Mouse (Mus musculus): Measurements from ENCODE around the gene Bicral. TPM values are rescaled to one million over a fixed set of nuclear protein-coding genes. Genes with fewer than 3 reads are reported as not detected.
"Not testable (repeated sequence)": the region's sequence is repeated elsewhere in the genome, so short reads cannot be mapped to it uniquely, and the experiment has no call there.

Gene Bicral
- polyA plus RNA-seq, 1 experiment from 2014 or later = 1.8 TPM

DNA sequence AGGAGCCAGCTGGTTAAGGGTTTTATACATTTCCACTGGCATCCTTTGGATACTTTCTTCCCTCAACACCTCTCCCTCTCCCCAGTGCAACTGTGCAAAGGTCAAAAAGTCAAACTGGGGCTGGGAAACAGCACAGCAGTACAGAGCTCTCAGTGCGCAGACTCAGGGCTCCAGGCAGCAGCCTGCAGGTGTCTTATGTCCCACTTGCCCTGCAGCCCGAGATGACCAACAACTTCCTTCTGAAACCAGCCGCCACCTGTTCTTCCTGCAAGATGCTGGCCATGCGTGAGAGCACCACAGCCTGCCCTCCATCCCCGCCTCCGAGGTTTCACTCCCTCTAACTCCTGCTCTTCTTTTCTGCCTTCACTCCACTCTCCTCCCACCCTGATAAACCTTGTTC lies 5.6 kb downstream of the Bicral start:
- no peak overlapping the region for H3K9ac ChIP-seq (replicated peaks)
- peak; percentile 51 for DNase-seq

DNA sequence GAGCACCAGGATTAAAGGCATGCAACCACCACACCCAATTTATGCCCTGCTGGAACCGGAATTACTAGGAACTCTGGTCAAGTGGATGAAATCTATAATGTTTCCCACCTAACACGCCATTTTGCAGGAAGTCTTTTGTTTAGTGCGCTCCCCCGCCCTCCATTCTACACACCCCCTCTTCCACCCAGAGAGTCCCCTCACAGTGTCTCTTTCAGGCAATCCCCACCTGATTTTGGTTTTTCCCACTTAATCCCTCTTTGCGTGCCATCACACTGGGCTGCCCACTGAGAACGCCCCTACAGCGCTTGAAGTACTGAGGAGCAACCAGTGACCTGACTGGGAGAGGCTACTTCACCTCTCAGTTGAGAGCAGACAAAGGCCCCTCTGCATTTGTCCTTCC lies 11.1 kb downstream of the Bicral start:
- TF ChIP-seq CTCF (IDR thresholded peaks at IDR 0.05; ENCODE audit: low read depth) (no peak), EP300 (IDR thresholded peaks at IDR 0.05; ENCODE audit: low read depth) (no peak)
- DNase-seq = no peak
- Histone ChIP-seq H3K4me3 (ENCODE audit: low read depth, low read length) (no peak overlapping the region), H3K36me3 (replicated peaks; ENCODE audit: insufficient read depth, low read length) (no peaks in the 10 kb centered on the region), H3K4me2 (ENCODE audit: low read depth, low read length) (no peak overlapping the region), H3K27me3 (ENCODE audit: insufficient read depth, low read length) (no peaks in the 10 kb centered on the region), H3K9ac (replicated peaks) (no peak overlapping the region), H3K27ac (ENCODE audit: low read depth) (no peak overlapping the region), H3K4me1 (ENCODE audit: insufficient read depth) (0 out of 2 replicates have a peak, but pooled peaks cover 5% of the 10 kb centered on the region), H3K9me3 (ENCODE audit: low read length) (no peaks in the 10 kb centered on the region)
- 93% methylated on average over 7 of the region's 7 CpGs for WGBS (ENCODE audit: insufficient replicate concordance)
- ATAC-seq = no peak

More for the DNA sequence above, 5.6 kb downstream of the Bicral start:
- no peak overlapping the region for H3K4me3 ChIP-seq (ENCODE audit: low read depth, low read length)
- TF ChIP-seq EP300 (IDR thresholded peaks at IDR 0.05; ENCODE audit: low read depth) (no peak), CTCF (IDR thresholded peaks at IDR 0.05; ENCODE audit: low read depth) (no peak)
- no peak for ATAC-seq
- WGBS (ENCODE audit: insufficient replicate concordance) = 42% methylated on average over 6 of the region's 6 CpGs
- no peaks in the 10 kb centered on the region for H3K27me3 ChIP-seq (ENCODE audit: insufficient read depth, low read length)
- H3K27ac ChIP-seq (ENCODE audit: low read depth) = 0 out of 2 replicates have a peak overlapping the region, but pooled peaks have one; percentile 8
- peaks cover 29% of the 10 kb centered on the region for H3K4me1 ChIP-seq (ENCODE audit: insufficient read depth)
- no peak overlapping the region for H3K4me2 ChIP-seq (ENCODE audit: low read depth, low read length)
- no peaks in the 10 kb centered on the region for H3K36me3 ChIP-seq (replicated peaks; ENCODE audit: insufficient read depth, low read length)
- H3K9me3 ChIP-seq (ENCODE audit: low read length) = no peaks in the 10 kb centered on the region

DNA sequence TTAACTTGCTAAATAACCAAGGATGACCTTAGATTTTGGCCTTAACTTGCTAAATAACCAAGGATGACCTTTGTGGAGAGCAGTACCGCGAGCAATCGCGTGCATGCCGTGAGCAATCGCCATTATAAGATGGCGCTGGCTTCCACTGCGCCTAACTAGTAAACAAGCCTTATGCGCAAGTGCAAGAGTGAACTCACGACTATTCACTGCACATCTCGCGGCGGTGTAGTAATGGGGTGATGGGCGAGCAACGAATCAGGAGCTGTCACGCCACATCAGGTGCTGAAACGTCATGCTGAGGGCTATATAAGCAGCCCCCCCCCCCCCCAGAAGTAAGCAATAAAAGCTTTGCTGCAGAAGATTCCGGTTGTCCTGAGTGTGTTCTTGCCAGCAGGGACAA lies 11.7 kb downstream of the Bicral start:
- WGBS (ENCODE audit: insufficient replicate concordance) = 89% methylated on average over 18 of the region's 18 CpGs

DNA sequence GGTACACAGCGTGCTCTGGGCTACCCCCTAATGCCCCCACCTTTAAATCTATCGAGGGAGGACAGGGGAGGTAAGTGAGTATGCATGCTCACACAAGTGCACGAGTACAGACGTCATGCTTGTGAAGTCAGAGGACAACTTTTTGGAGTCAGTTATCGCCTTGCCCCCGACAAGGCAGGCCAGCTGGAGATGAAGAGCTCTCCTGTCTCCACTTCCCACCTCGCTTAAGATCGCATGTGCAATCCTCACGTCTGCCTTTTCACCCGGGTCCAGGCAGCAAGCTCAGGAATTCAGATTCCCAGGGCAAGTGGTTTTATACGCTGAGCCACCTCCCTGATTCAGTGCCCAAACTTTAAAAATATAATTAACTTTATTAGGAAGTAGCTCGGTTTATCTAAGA lies 13.0 kb downstream of the Bicral start:
- 84% methylated on average over 12 of the region's 12 CpGs for WGBS (ENCODE audit: insufficient replicate concordance)
- no peak for ATAC-seq
- Histone ChIP-seq H3K27ac (ENCODE audit: low read depth) (no peak overlapping the region), H3K36me3 (replicated peaks; ENCODE audit: insufficient read depth, low read length) (no peaks in the 10 kb centered on the region), H3K27me3 (ENCODE audit: insufficient read depth, low read length) (no peaks in the 10 kb centered on the region), H3K4me2 (ENCODE audit: low read depth, low read length) (no peak overlapping the region), H3K9me3 (ENCODE audit: low read length) (no peaks in the 10 kb centered on the region), H3K9ac (replicated peaks) (no peak overlapping the region), H3K4me3 (ENCODE audit: low read depth, low read length) (no peak overlapping the region), H3K4me1 (ENCODE audit: insufficient read depth) (0 out of 2 replicates have a peak, but pooled peaks cover 2% of the 10 kb centered on the region)
- TF ChIP-seq EP300 (IDR thresholded peaks at IDR 0.05; ENCODE audit: low read depth) = no peak
- no peak for TF ChIP-seq CTCF (IDR thresholded peaks at IDR 0.05; ENCODE audit: low read depth)
- DNase-seq = no peak

More for the DNA sequence above, 11.7 kb downstream of the Bicral start:
- not testable (repeated sequence) for H3K4me3 ChIP-seq (ENCODE audit: low read depth, low read length); H3K4me1 ChIP-seq (ENCODE audit: insufficient read depth); ATAC-seq; H3K36me3 ChIP-seq (replicated peaks; ENCODE audit: insufficient read depth, low read length); H3K9ac ChIP-seq (replicated peaks); H3K4me2 ChIP-seq (ENCODE audit: low read depth, low read length); H3K9me3 ChIP-seq (ENCODE audit: low read length); H3K27ac ChIP-seq (ENCODE audit: low read depth); H3K27me3 ChIP-seq (ENCODE audit: insufficient read depth, low read length); DNase-seq

DNA sequence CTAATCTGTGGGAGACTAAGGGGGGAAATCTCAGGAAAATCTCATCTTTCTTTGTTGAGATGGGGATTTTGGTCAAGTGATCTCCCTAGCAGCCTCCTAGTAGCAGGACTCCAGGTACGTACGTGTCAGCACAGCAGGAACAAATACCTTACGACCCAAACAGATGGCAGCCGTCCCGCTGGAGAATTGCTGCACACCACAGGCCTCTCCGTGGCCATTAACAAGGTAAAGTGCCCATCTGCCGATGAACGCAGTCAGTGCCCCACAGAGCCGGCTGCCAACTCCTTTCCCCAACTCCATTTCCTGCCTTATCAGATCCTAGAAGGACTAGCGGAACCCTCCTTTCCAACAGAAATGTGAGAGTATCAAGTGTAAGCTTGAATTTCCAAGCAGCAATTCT lies 13.5 kb downstream of the Bicral start:
- no peak overlapping the region for H3K4me2 ChIP-seq (ENCODE audit: low read depth, low read length)
- no peaks in the 10 kb centered on the region for H3K36me3 ChIP-seq (replicated peaks; ENCODE audit: insufficient read depth, low read length)
- DNase-seq (no peak), ATAC-seq (no peak)
- H3K27ac ChIP-seq (ENCODE audit: low read depth) = no peak overlapping the region
- H3K4me3 ChIP-seq (ENCODE audit: low read depth, low read length) = no peak overlapping the region
- no peaks in the 10 kb centered on the region for H3K27me3 ChIP-seq (ENCODE audit: insufficient read depth, low read length)
- TF ChIP-seq EP300 (IDR thresholded peaks at IDR 0.05; ENCODE audit: low read depth) = no peak
- H3K4me1 ChIP-seq (ENCODE audit: insufficient read depth) = 0 out of 2 replicates have a peak, but pooled peaks cover 2% of the 10 kb centered on the region
- H3K9me3 ChIP-seq (ENCODE audit: low read length) = no peaks in the 10 kb centered on the region
- 81% methylated on average over 10 of the region's 10 CpGs for WGBS (ENCODE audit: insufficient replicate concordance)
- H3K9ac ChIP-seq (replicated peaks) = no peak overlapping the region

DNA sequence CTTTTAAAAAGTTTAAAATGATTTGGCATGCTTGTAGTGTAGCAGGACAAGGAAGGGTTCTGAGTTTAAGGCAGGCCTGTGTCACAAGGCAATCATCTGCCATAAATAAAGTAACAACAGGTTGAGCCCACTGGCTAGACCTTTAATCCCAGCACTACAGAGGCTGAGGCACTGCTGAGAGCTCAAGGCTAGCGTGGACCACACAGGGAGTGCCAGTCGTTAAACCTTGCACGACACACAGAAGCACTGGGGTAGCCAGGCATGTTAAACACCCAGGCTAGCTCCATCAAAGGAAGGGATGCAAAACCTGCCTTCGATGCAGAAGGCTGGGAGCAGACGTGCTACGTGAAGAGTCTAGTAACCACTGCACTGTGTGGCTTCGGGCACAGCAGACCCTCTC lies 14.6 kb downstream of the Bicral start:
- WGBS (ENCODE audit: insufficient replicate concordance) = 89% methylated on average over 7 of the region's 7 CpGs
- TF ChIP-seq CTCF (IDR thresholded peaks at IDR 0.05; ENCODE audit: low read depth) (no peak), EP300 (IDR thresholded peaks at IDR 0.05; ENCODE audit: low read depth) (no peak)

DNA sequence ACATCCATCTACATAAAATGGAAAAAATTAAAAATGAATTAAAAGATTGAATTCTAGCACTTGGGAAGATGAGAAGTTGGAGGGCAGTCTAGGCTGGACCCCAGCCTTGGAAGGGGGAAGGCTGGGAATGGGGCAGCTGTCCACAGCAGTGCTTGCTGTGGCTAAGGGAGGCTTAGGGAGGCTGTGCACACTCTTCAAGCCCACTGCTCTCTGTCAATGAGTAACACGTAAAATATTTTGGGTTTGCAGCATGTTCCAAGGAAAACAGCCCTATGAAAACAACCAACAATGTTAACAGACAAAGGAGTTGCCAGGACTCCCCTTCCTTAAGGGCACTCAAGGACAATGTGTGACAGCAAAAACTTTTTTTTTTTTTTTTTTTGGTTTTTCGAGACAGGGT lies 15.3 kb downstream of the Bicral start:
- Histone ChIP-seq H3K4me1 (ENCODE audit: insufficient read depth) (0 out of 2 replicates have a peak, but pooled peaks cover 2% of the 10 kb centered on the region), H3K36me3 (replicated peaks; ENCODE audit: insufficient read depth, low read length) (no peaks in the 10 kb centered on the region), H3K9me3 (ENCODE audit: low read length) (no peaks in the 10 kb centered on the region), H3K27ac (ENCODE audit: low read depth) (no peak overlapping the region), H3K4me3 (ENCODE audit: low read depth, low read length) (no peak overlapping the region), H3K4me2 (ENCODE audit: low read depth, low read length) (no peak overlapping the region), H3K9ac (replicated peaks) (no peak overlapping the region), H3K27me3 (ENCODE audit: insufficient read depth, low read length) (no peaks in the 10 kb centered on the region)
- TF ChIP-seq CTCF (IDR thresholded peaks at IDR 0.05; ENCODE audit: low read depth) (no peak), EP300 (IDR thresholded peaks at IDR 0.05; ENCODE audit: low read depth) (no peak)
- DNase-seq = no peak
- ATAC-seq = no peak
- WGBS (ENCODE audit: insufficient replicate concordance) = 79% methylated on average over 2 of the region's 2 CpGs

More for the DNA sequence above, 14.6 kb downstream of the Bicral start:
- H3K9me3 ChIP-seq (ENCODE audit: low read length) = no peaks in the 10 kb centered on the region
- DNase-seq (no peak), ATAC-seq (no peak)
- no peak overlapping the region for H3K9ac ChIP-seq (replicated peaks)
- no peak overlapping the region for H3K4me3 ChIP-seq (ENCODE audit: low read depth, low read length)
- H3K36me3 ChIP-seq (replicated peaks; ENCODE audit: insufficient read depth, low read length) = no peaks in the 10 kb centered on the region
- H3K4me2 ChIP-seq (ENCODE audit: low read depth, low read length) = no peak overlapping the region
- no peak overlapping the region for H3K27ac ChIP-seq (ENCODE audit: low read depth)
- H3K27me3 ChIP-seq (ENCODE audit: insufficient read depth, low read length) = no peaks in the 10 kb centered on the region
- 0 out of 2 replicates have a peak, but pooled peaks cover 2% of the 10 kb centered on the region for H3K4me1 ChIP-seq (ENCODE audit: insufficient read depth)

Data from liver, postnatal 0 days (tissue).